Mouse (Mus musculus) liver, adult (tissue): ENCODE measurements around the gene Sntg2.

Source experiments
- GATA4 ChIP-seq: IDR thresholded peaks from 2 replicates; pipeline ENCODE4 v1.6.1; 2014; ENCODE audit warnings: mild to moderate bottlenecking, low read length; ENCODE audit not compliant: insufficient replicate concordance

Sntg2 gene

DNA sequence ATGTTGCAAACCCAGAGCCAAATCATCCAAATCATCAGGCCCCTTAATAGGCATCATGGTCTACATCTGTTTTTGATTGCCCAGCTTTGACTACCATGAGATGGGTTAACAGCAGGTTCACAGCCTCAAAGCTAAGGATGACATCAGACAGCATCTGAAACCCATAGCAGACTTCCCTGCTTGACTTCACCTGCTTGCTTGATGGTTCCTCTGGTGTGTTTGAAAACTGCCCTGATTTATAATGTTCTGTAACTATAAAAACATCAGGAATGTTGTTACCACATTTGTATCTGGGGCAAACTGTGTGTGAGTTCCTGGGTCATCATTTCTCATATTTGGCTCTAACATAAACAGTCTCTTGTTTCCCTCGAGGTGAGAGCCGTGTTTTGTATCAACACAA lies 55.2 kb downstream of the Sntg2 start:
- TF ChIP-seq GATA4: no peak

- no peak for TF ChIP-seq GATA4
These were observed 60.2 kb downstream of the Sntg2 start for GRCm38 (mm10) chr12:30313021-30313420.

DNA sequence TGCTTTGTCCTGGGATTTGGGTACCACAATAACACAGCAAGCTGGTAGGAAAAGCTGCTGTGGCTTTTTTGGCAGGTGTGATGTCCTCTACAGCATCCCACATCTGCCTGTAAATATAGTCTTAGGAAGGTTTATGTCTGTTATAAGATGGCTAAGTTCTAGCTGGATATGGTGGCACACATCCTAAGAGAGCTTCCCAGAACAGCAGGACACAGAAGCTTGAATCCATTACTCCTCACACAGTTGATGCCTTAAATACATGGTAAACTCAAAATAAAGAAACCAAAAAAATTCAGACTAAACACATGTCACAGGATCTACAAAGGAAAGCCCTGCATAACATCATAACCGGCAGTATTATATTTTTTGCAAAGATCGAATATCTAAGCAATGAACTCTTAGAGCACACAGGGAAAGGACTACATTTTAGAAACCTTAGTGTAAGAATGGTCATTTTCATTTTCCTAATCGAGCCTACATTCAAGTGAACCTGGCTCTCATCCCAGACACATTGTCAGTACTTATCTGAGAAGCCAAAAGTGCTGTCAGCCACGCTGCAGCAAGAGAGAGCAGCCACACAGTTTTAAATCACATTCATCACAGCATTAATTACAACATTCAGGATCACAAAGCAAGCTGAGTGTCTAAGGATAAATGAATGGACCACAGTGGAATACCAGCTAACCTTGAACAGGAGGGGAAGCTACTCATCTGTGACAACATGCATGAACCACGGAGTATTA lies 64.8 kb downstream of the Sntg2 start:
- TF ChIP-seq GATA4: no peak

DNA sequence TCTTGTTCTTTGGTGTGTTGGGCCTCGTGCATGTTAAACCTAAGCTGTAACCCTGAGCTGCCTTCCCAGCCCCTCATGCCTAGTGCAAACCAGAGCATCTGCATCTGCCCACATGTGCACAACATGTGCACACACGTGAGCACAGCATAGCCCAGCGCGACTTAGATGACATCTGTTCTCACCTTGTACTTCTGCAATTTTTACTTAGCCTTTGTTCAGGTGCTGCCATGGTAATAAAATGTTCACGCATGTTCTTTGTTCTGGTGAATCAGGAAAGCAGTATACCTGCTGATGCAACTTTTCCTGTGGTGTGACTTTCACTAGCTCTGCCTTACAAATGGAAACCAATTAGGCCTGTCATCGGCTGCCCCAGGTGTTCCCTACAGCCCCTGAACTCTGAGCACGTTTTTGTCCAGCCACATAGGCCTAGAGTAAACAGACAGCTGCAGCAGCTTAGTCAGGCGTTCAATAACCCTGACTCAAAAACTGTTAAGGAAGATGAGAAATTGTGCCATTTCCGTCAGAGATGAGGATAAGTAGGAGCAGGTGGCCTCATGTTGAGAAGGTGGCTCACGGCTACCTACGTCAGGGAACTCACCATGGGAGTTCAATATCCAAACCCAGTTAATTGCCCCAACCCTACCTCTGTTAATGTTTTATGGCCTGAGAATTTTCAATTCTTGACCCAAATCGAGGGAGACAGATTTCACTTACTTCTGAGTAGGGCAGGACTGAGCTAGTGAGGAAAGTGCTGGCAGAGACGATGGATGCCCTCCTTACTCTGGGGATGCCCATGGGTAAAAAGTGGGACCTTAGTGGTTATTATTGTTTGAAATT lies 80.2 kb downstream of the Sntg2 start:
- no peak for TF ChIP-seq GATA4

DNA sequence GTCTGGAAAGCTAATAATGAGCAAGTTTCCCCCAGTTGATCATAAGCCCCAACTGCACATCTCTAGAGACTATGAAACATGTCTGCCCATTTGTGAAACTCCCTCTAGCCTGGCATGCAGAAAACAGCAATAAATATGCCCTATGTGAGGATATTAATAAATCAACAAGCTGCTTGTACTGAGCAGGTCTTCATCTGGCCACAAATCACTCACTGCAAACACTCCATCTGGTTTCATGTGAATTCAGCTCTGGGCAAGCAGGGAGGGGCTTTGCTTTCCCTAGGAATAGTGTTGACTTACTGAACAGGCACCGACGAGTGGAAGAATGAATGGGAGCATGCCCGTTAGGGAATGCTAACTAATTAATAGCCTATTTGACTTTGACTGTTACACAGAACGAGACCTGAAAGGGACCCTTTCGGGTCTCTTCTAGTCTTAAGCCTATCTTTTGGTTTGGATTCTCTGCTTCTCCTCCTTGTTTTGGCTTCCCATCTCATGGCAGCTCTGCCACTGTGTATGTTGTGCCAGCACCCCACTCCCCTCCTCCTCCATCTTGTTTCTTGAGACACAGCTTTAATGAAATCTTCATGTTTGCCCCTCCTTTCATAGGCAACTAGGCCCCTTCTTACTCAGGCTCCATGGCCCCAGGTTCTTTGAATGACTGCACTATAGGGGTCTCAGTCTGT lies 86.1 kb downstream of the Sntg2 start:
- no peak for TF ChIP-seq GATA4

GRCm38 (mm10) chr12:30283741-30284140 lies 89.4 kb downstream of the Sntg2 start:
- TF ChIP-seq GATA4: no peak

DNA sequence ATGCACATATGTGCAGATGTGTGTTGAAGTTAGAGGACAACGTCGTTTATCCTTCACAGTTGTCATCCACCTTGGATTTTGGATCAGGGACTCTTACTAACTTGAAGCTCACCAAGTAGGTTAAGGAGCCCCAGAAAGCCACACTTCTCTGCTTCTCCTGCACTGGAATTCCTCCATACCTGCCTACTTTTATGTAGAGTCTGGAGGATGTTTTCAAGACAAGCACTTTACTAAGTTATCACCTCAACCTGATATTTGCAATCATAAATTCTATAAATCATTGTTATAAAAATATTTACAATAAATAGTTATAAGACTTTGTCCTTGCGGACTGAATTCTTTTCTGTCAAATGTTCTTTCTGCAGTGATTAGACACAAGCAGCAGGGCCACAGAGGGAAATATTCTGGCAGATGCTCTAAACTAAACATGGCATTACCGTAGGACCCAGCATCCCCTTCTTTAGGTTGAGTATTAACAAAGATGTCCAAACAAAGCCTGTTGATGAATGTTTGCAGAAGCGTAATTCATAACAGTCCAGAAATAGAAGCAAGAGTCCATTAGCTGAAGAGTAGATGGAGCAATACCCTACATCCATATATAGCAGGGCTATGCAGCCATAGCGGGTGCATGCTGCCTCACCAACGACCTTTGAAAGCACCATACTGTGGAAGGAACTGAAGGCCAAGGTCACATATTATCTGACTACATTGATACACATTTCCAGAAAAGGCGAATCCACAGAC lies 100.8 kb downstream of the Sntg2 start:
- TF ChIP-seq GATA4: no peak

GRCm38 (mm10) chr12:30264206-30264605 lies 109.0 kb downstream of the Sntg2 start:
- no peak for TF ChIP-seq GATA4

- TF ChIP-seq GATA4: no peak
These were observed 112.0 kb downstream of the Sntg2 start for GRCm38 (mm10) chr12:30261187-30261586.

DNA sequence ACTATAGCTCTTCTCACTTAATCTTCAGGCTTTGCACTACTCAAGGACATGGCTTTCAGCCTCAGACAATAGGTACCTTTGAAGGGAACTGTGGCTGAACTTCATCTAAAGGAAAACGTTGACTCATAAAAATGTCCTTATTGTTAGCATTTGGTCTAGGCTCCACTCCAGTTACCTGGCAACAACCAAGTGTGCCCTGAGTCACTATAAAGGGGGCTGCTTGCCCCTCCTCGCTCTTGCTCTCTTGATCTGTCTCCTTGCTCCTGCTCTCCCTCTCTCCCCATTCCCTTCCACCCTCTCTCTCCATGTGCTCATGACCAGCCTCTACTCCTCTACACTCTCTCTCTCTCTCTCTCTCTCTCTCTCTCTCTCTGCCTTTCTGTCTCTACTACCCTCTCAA lies 114.5 kb downstream of the Sntg2 start:
- TF ChIP-seq GATA4: no peak

GRCm38 (mm10) chr12:30257664-30258063 lies 115.5 kb downstream of the Sntg2 start:
- no peak for TF ChIP-seq GATA4

GRCm38 (mm10) chr12:30256207-30256606 lies 117.0 kb downstream of the Sntg2 start:
- no peak for TF ChIP-seq GATA4

- no peak for TF ChIP-seq GATA4
These were observed 118.6 kb downstream of the Sntg2 start for GRCm38 (mm10) chr12:30254581-30254980.

GRCm38 (mm10) chr12:30252381-30252780 lies 120.8 kb downstream of the Sntg2 start:
- TF ChIP-seq GATA4: no peak

DNA sequence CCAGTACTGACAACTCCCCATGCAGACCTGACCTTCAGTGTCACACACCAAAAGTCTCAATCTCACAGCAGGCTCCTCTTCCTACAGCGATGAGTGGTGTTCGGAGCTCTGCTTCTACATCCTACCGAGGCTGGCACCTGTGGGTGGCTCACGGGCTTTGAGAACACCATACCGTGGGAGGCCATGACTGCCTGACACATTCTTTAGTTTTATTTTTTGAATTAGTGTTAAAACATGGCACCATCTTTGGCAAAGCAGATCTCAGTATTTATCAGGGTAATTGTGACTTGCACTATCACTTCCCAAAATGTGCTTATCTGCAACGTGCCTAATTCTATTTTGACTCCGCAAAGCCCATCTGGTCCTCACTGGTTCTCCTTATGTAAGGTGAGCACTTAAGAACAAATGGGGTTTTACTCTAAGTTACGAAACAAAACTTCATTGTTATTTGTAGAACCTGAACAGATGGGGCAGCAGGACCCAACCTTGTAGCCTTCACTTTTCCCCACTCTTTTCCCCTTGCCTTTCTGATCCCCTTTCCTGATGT lies 121.8 kb downstream of the Sntg2 start:
- no peak for TF ChIP-seq GATA4

DNA sequence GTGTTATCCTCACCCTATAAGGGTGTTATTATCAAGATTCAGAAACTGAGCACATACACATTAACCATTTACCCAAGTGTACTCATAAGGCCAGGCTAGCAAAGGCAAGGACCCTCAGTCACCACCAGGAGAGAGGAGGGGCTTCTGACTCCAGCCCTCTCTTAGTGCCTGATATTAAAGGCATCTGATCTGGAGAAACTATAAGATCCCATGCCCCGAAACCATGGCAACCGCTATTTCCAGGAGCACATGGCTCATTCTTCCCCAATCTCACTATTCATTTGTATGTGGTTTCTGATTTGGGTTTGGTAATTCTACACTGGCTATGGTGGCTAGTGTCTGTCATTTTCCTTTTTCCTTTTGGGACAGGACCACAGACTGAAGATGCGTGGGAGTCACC lies 124.1 kb downstream of the Sntg2 start:
- no peak for TF ChIP-seq GATA4
